Mouse (Mus musculus) large intestine, adult 2 months (tissue): Measurements from ENCODE around the gene Ttbk2. TPM values are rescaled to one million over a fixed set of nuclear protein-coding genes. Genes with fewer than 3 reads are reported as not detected.
A peak's percentile ranks its signal among the peaks of the same experiment; 100 is the strongest.

Experiments used
- DNase-seq: peaks from one replicate; pipeline ENCODE4 v3.0.0-alpha.2; 2012; ENCODE audit warnings: low read depth, low spot score
- WGBS: fragments of 180-500 bp; shearing (Covaris S2); methylation state at CpG from one replicate; pipeline ENCODE4 v1.1.7; 2018; 5-methylcytosine and 5-hydroxymethylcytosine counted together
- polyA plus RNA-seq: library from polyadenylated mRNA; depleted of rRNA; stranded (reverse); fragments of >200 nt; gene quantifications from 2 replicates; pipeline ENCODE4 v1.2.3, GENCODE M21; 2012

Ttbk2 gene
- polyA plus RNA-seq, 1 experiment = 0.58 TPM

- DNase-seq = peak; percentile 2
Measured at GRCm38 (mm10) chr2:120761922-120762321, 88.5 kb downstream of the Ttbk2 start.

GRCm38 (mm10) chr2:120748041-120748440, 102.4 kb downstream of the Ttbk2 start:
- DNase-seq = no peak

GRCm38 (mm10) chr2:120745496-120745895, 104.9 kb downstream of the Ttbk2 start:
- 91% methylated on average over 1 of the region's 1 CpGs for WGBS
- DNase-seq = no peak

More at GRCm38 (mm10) chr2:120748041-120748440, 102.4 kb downstream of the Ttbk2 start:
- WGBS = 86% methylated on average over 2 of the region's 2 CpGs

GRCm38 (mm10) chr2:120731877-120732530, 118.4 kb downstream of the Ttbk2 start:
- 35% methylated on average over 7 of the region's 7 CpGs for WGBS
- peak; percentile 11 for DNase-seq

GRCm38 (mm10) chr2:120731167-120731862, 119.1 kb downstream of the Ttbk2 start:
- WGBS = under 1% methylated on average over 61 of the region's 61 CpGs
- peak; percentile 60 for DNase-seq

GRCm38 (mm10) chr2:120730639-120731166, 119.7 kb downstream of the Ttbk2 start:
- DNase-seq = no peak
- WGBS = under 1% methylated on average over 50 of the region's 50 CpGs

GRCm38 (mm10) chr2:120729775-120730585, 120.4 kb downstream of the Ttbk2 start:
- DNase-seq = no peak
- WGBS = 27% methylated on average over 23 of the region's 23 CpGs

GRCm38 (mm10) chr2:120724176-120724575, 126.2 kb downstream of the Ttbk2 start:
- DNase-seq = no peak
- 76% methylated on average over 6 of the region's 6 CpGs for WGBS

- 80% methylated on average over 4 of the region's 4 CpGs for WGBS
- no peak for DNase-seq
Measured at GRCm38 (mm10) chr2:120723621-120724020, 126.8 kb downstream of the Ttbk2 start.

GRCm38 (mm10) chr2:120722491-120722890, 127.9 kb downstream of the Ttbk2 start:
- no peak for DNase-seq
- WGBS = 89% methylated on average over 8 of the region's 8 CpGs

- WGBS = 90% methylated on average over 2 of the region's 2 CpGs
Measured at GRCm38 (mm10) chr2:120721911-120722310, 128.5 kb downstream of the Ttbk2 start.

GRCm38 (mm10) chr2:120720821-120721220, 129.6 kb downstream of the Ttbk2 start:
- WGBS = 88% methylated on average over 6 of the region's 6 CpGs
- DNase-seq = no peak

More at GRCm38 (mm10) chr2:120721911-120722310, 128.5 kb downstream of the Ttbk2 start:
- DNase-seq = no peak

GRCm38 (mm10) chr2:120718496-120718895, 131.9 kb downstream of the Ttbk2 start:
- WGBS = 94% methylated on average over 8 of the region's 8 CpGs
- no peak for DNase-seq

- DNase-seq = no peak
- 96% methylated on average over 3 of the region's 3 CpGs for WGBS
Measured at GRCm38 (mm10) chr2:120713441-120713840, 137.0 kb downstream of the Ttbk2 start.

GRCm38 (mm10) chr2:120710948-120711347, 139.5 kb downstream of the Ttbk2 start:
- no peak for DNase-seq
- 76% methylated on average over 3 of the region's 3 CpGs for WGBS

GRCm38 (mm10) chr2:120710154-120710553, 140.2 kb downstream of the Ttbk2 start:
- no peak for DNase-seq
- WGBS = 81% methylated on average over 3 of the region's 3 CpGs

- DNase-seq = no peak
Measured at GRCm38 (mm10) chr2:120707041-120707440, 143.4 kb downstream of the Ttbk2 start.

- no peak for DNase-seq
- WGBS = 75% methylated on average over 5 of the region's 5 CpGs
Measured at GRCm38 (mm10) chr2:120702675-120703074, 147.7 kb downstream of the Ttbk2 start.

GRCm38 (mm10) chr2:120700379-120700885, 150.0 kb downstream of the Ttbk2 start:
- WGBS = 83% methylated on average over 3 of the region's 3 CpGs
- DNase-seq = no peak

GRCm38 (mm10) chr2:120697767-120698166, 152.6 kb downstream of the Ttbk2 start:
- WGBS = 85% methylated on average over 5 of the region's 5 CpGs
- no peak for DNase-seq
